Mouse (Mus musculus) neural tube, embryonic 10.5 days (tissue): ENCODE measurements at regions not wholly inside any gene's neighbourhood (a gene's known extent, or its start where the extent isn't known, plus 50 kb on each side); places are given as distances from the start of the nearest gene placed in this dataset.

Experiments
- DNase-seq: peaks from one replicate; pipeline ENCODE4 v3.0.0-alpha.2; 2017; ENCODE audit warnings: low spot score; ENCODE audit errors: extremely low spot score

DNA sequence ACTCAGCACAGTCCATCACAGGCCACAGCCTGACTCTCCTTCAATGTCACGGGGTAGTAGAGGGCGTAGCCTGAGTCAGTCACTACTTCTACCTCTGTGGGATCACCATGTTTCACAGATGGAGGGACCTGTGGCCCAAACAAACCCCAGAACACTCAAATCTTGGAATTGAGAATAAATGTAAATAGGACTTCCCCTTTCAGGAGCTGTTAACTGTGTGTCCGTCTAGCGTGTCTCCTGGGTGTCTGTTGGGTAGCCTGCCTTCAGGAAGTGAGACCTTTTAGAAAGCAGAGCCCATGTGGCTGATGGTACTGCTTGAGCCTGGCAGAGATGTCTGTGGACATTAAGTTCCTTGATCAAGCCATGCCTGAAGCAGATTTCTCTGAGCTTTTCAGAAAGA is 87.4 kb upstream of the Smim23 start:
- no peak for DNase-seq

DNA sequence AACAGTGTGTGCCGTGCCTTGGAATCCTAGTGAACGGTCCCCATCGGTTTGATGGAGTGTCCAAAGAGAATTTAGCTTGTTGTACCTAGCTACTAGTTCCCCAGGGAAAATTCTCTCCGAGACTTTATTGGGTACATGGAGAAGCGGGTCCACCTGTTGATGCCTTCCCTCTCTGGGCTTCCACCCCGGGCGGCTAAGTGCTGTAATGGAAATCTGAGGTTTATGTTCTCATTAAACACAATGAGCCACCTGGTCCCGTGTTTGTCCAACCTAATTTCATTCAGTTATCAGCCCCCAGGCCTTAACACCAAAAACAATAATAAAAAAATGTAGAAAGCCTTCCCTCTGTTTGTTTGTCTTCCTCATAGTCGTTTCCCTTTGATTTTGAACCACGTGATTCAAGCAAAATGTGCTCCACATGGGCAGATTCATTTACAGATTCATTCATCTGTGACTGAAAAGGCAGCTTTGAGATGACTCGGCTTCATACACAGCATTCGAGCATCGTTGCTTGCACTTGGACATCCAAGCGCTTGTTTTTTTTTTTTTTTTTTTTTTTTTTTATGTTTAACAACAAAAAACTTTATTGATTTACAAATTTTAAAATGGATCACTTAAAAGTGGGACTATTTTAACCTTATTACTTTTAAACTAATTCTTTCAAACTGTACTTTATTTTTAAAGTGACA is 84.5 kb upstream of the Smim23 start:
- no peak for DNase-seq

DNA sequence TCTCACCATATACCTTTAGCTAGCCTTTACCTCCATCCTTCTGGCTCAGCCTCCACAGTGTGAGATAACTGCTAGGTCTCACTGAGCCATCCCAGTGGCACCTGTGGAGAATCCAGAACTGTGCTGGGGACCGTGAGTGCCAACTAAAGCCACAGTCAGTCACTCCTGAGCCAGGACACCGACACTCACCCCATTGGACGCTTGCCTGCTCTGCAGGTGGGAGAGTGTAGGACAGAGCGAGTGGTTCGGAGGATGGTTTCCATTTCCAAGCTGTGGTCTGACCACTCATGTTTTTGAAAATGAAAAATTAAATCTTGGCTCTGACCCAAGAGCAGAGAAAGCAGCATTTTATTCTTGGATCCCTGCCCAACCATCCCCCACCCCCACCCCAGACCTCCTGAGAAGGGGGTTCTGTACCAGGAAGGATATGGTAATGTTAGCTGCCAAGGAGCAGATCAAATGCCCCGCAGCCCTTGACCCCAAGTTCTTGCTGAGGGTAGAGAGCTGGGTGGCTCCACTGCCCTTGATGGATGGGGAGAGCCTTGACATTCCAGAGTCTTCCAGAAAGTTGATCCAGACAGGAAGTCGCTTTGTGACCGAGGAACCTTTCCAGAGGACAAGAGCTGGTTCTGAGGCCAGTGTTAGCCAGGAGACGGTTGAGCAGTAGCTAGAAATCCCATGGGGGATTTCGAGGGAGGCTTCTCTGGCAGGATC is 83.3 kb upstream of the Smim23 start:
- no peak for DNase-seq

DNA sequence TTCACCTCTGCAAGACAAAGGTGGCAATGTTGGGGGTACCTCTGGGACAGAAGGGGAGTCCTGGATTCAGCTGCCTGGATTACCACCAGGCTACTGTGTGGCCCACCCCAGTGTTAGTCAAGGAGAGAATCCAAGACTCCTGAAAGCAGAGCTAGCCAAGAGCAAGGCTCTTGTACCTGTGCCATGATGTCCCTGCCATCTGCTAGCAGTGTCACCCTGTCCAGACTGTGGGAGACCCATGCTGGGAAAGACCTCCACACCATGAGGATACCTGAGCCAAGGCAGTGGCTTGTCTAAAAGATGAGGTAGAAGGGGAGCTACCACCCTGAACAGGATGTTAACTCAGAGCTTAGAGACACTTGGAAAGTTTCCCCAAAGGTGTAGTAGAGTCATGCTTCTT is 79.6 kb upstream of the Smim23 start:
- DNase-seq, result no peak

DNA sequence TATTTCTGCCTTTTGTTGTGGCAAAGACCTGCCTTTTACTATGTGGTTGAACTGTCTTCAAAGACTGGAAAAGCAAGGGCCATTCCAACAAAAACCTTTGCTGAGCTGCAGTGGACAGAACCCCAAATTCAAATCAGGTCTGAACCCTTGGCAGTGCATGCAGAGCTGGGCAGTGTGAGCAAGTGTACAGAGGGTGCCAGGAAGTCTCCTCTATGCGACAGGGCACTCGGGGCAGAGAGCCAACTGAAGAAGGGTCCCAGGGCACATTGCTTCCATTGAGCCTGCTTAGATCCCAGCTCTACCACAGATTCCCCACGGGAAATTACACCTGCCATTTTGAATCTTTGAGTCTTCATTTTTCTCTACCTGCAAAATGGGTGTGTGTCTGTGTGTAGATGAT is 79.0 kb upstream of the Smim23 start:
- no peak for DNase-seq

DNA sequence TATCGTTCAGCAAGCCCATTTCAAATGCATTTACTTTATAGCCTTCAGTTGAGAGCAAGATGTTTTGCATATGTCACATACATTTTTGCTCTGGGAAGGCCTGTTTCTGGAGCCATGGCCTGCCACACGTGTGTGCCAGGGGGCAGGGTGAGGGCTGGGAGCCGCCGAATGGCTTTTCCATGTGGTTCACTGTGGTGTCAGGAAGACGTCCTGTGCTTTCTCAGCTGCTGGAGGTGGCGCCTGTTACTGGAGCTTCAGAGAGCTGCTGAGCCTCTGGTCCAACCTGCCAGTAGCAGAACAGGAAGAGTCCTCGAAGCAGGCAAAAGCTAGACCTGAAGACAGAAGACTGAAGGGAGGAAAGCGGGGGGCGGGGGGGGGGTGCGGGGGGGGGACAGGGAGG is 78.5 kb upstream of the Smim23 start:
- DNase-seq, result peak; percentile 40

DNA sequence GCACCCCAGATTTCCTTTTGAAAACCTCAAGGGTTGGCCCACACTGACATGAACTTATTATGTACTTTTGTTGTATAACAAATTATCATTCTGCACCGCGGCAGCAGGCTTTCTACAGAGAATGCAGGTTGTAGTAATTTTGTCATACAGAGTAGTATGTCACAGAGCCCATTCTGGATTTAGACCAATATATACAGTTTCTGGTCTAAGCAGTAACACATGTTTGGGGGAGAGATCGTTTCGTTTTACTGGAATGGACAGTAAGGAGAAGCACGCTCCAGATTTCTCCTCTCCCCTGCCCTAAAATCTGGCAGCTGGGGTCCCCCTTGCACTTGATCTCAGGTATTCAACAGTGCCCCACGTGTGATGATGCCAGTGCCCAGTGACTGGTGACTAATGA is 76.0 kb upstream of the Smim23 start:
- DNase-seq, result no peak

DNA sequence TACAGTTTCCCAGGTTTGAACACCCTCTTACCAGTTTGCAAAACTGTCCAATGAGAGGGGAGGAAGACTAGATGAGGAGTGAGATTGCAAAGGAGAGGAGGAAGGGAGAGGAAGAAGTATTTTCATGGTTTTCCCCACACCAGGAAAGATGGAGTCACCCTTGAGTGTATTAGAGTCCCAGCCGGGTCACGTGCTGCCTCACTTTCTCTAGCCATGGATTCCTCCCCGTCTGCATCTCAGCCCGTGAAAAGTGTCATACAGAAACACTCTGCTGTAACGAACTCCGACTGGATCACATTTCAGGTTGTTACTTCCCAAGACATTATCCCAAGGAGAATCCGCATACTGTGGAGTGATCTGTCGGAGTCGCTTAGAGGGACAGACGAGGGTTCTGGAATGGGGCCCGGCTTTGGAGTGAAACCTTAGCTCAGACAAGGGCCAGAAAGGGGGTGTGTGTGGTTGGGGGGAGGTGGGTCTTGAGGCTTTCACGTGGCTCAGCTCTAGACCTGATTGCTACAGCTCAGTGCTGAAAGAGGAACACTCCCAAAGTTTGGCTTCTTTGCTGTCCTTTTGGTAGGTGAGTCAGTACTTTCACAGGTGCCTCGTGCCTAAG is 75.3 kb upstream of the Smim23 start:
- DNase-seq, result no peak

DNA sequence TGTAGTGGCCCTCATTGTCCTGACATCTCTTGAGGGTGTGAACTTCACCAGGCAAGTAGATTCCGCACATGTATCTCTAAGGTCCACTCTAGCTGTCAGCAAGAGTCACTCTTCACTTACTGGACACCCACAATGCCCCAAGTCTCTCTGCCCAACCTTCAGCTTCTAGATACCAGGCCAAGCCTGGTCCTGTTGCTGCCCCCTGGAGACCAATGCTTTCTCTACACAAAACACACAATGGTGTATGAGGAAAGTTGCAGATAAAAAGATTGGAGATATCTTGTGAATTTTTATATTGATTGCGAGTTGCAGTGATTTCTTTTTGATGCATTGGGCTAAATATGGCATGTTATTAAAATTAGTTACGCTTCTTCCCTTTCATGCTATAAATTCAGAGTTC is 71.0 kb upstream of the Smim23 start:
- no peak for DNase-seq

DNA sequence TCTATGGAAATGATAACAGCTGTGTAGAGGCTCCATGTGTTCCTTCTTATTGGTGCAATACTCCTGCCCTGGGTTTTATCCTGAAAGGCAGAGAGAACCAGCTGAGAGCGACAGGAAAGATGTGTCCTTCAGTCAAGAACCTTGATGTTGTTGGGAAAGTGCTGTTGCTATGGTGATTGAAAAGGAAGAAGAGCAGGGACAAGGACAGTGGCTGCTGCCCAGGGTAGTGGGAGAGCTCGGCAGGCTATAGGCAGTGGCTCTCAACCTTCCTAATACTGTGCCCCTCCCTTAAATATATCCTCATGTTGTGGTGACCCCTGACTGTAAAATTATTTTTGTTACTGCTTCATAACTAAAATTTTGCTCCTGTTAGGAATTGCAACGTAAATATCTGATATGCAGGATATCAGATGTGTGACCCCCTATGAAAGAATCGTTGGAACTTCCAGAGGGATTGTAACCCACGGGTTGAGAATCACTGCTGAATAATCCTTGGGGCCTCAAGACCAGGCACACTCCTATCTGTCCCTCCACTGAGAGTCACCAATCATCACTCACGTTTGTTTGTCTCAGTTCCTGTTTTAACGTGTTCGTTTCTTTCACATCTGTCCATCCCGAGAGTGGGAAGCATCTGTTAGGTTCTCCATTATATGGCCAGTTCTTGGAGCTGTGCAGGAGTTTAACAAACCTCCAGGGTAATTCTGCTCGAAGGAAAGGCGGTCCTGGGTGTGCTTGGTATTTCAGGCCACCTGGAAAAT is 68.9 kb upstream of the Smim23 start:
- no peak for DNase-seq

DNA sequence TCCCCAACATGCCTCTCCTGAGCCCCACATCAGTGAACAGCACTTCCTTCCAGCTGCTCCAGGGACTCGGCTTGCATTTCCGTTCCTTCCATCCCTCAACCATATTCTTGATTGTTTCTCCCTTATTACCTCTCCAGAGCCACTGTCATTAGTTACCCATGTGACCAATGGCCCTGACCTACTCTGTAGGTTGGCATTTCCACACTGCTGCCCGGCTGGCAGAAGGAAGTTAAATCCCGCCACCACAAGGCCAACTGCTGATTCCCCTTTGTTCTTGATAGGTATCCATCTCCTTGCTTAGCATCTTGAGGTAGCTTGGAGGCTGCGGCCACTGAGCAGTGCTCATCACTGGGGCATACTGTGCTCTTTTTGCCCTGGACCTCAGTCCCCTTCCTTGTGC is 68.1 kb upstream of the Smim23 start:
- DNase-seq, result no peak

DNA sequence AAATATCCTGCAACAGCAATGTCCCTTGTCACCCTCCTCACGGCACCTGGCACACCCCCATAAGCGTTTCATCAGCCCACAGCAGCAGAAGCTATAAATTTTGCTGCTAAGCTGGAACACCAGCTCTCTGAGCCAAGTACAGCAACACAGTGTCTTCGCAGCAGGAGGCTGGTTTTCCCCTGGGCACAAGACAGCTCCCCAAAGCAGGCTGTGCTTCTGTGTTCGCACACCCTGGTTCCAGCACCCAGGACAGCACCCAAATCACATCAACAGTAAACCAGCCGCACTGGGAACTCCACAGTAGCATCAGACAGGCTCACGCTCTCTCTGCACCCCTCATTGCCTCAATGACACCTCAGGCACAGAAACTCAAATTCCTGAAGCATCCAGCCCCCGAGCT is 64.8 kb upstream of the Smim23 start:
- no peak for DNase-seq

DNA sequence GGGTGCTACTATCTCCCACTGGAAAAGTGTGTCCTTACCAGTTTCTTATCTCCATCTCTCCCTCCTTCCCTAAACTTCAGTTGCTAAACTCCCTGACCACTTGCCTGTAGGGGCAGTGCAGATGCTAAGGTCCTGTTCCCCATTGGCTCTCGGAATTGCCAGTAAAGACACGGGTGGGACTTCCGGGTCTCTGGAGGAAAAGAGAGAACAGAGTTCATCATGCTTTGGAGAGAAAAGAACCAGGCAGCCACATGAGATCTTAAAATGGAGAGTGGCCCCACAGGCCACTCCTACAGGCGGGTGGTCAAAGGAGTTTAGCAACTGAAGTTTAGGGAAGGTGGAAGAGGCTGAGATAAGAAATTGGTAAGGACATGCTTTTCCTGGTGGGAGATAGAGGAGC is 60.3 kb upstream of the Smim23 start:
- no peak for DNase-seq

DNA sequence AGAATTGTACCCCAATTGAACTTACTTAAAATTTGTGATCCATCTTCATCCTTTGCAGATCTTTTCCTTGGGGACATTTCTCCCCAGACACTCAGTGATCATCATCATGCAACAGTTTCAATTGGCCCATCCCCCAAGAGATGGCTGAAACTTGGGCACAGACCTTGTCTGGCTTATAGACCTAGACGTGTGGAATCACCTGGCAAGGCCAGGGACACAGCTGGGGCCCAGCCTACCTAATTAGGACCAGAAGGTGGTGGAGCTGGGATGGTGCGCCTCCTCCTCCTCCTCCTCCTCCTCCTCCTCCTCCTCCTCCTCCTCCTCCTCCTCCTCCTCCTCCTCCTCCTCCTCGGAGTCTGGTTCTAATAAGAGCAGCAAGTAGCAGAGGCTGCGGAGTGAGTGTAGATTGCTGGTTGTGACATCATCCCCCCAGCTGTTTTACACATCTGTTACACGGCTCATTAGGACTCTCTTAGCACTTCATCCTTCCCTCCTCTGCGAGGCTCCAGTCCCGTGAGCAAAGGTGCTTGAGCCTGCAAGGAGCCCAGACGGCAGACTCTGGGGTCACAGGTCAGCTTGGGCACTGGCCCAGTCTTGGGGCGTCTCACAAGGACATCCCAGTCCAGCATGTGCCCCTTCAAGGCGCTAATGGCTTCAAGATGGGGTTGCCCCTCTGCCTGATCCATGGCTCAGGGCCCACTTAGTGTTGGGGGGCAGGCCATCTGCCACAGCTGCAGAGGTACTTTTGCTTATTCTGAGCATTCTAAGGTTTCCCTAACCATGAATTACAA is 58.9 kb upstream of the Smim23 start:
- peak; percentile 55 for DNase-seq

DNA sequence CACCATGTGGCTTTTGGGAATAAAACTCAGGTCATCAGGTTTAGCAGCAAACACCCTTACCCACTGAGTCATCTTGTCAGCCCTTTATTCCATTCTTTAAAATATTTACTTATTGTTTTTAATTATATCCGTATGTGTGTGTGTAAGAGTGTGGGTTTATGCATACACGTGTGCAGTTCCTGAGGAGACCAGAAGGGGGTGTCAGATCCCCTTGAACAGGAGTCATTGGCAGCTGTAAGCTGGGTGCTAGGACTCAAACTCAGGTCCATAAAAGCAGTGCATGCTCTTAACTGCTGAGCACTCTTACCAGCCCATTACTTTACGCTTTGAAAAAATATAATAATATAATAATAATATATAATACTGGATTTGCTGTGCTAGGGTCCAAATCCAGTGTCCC is 54.6 kb upstream of the Smim23 start:
- DNase-seq, result no peak
